Mouse (Mus musculus) midbrain, embryonic 11.5 days (tissue): ENCODE data around the gene Cenpj. TPM values are rescaled to one million over a fixed set of nuclear protein-coding genes. Genes with fewer than 3 reads are reported as not detected.

ENCODE experiments used
- ATAC-seq: fragments of 200-750 bp; cut with Nextera tagmentation; 2 replicates; pipeline ENCODE4 v1.8.0; 2017; ENCODE audit warnings: moderate TSS enrichment, moderate library complexity; ENCODE audit not compliant: low FRiP score
- DNase-seq: peaks from one replicate; pipeline ENCODE4 v3.0.0; 2015; ENCODE audit warnings: low spot score; ENCODE audit errors: missing footprints
- H3K27ac ChIP-seq: fragments of 300-500 bp; sonication (generic); 2 replicates; pipeline ENCODE4 v1.5.1; 2014; ENCODE audit warnings: low read depth, low read length
- H3K27me3 ChIP-seq: fragments of 300-500 bp; sonication (generic); 2 replicates; pipeline ENCODE4 v1.6.1; 2014; ENCODE audit warnings: mild to moderate bottlenecking, low read length, moderate library complexity, mixed read lengths; ENCODE audit not compliant: control insufficient read depth, insufficient read depth
- H3K36me3 ChIP-seq: fragments of 300-500 bp; sonication (generic); 2 replicates; pipeline ENCODE4 v1.6.1; 2014; ENCODE audit warnings: mild to moderate bottlenecking, low read length, moderate library complexity, mixed read lengths; ENCODE audit not compliant: control insufficient read depth, insufficient read depth
- H3K4me1 ChIP-seq: fragments of 300-500 bp; sonication (generic); 2 replicates; pipeline ENCODE4 v1.6.1; 2014; ENCODE audit warnings: low read length; ENCODE audit not compliant: control insufficient read depth, insufficient read depth
- H3K4me2 ChIP-seq: fragments of 300-500 bp; sonication (generic); 2 replicates; pipeline ENCODE4 v1.6.1; 2014; ENCODE audit warnings: mild to moderate bottlenecking, moderate library complexity
- H3K4me3 ChIP-seq: fragments of 300-500 bp; sonication (generic); 2 replicates; pipeline ENCODE4 v1.5.1; 2014; ENCODE audit warnings: low read depth, low read length
- H3K9ac ChIP-seq: fragments of 300-500 bp; sonication (generic); 2 replicates; pipeline ENCODE4 v1.6.1; 2014; ENCODE audit warnings: low read length
- H3K9me3 ChIP-seq: fragments of 300-500 bp; sonication (generic); 2 replicates; pipeline ENCODE4 v1.6.1; 2016; ENCODE audit warnings: low read length; ENCODE audit not compliant: control insufficient read depth
- WGBS: fragments of 180-500 bp; shearing (Covaris S2); extraction: QIAGEN DNeasy Blood & Tissue Kit; methylation state at CpG from one replicate; pipeline ENCODE4 v1.1.7; 2014; 5-methylcytosine and 5-hydroxymethylcytosine counted together
- polyA plus RNA-seq: library from polyadenylated mRNA; unstranded; fragments of >200 nt; fragmentation: Nextera tagmentation; extraction: Ambion mirVana; gene quantifications from 2 replicates; pipeline ENCODE4 v1.2.1, GENCODE M21; 2014

Gene Cenpj
- polyA plus RNA-seq, 1 experiment from 2014 or later, result 24.4 TPM

- H3K27me3 ChIP-seq, result no peaks in the 10 kb centered on the region
- no peak overlapping the region for H3K4me2 ChIP-seq
- no peaks in the 10 kb centered on the region for H3K9me3 ChIP-seq
- H3K27ac ChIP-seq, result no peak overlapping the region
- H3K9ac ChIP-seq, result no peak overlapping the region
- no peak for DNase-seq
- H3K4me1 ChIP-seq, result no peaks in the 10 kb centered on the region
- 96% methylated on average over 9 of the region's 9 CpGs for WGBS
- H3K4me3 ChIP-seq, result no peak overlapping the region
- ATAC-seq, result no peak
- H3K36me3 ChIP-seq, result no peaks in the 10 kb centered on the region
These were observed 17.0 kb upstream of the Cenpj start for GRCm38 (mm10) chr14:56592191-56592590.

DNA sequence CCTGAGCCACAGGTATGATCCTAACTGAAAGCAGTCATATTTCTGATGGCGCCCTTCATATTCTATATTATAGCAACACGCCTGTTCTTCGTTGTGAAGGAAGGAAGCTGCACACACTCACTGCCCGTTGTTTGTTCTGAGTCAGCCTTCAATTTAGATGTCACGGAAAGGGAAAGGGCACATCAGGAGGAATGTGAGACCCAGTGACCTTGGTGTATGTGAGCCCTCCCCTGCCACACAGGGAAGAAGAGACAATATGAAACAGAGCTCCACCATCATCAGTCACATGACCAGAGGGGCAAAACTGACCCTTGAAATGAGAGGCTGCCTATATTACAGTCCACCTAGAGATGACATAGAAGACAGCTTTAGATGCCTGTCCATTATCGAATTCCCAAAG is 7.1 kb upstream of the Cenpj start:
- 93% methylated on average over 6 of the region's 6 CpGs for WGBS
- Histone ChIP-seq H3K27me3 (no peaks in the 10 kb centered on the region), H3K4me2 (no peak overlapping the region), H3K27ac (no peak overlapping the region), H3K9me3 (no peaks in the 10 kb centered on the region), H3K9ac (no peak overlapping the region), H3K36me3 (no peaks in the 10 kb centered on the region), H3K4me1 (no peaks in the 10 kb centered on the region), H3K4me3 (no peak overlapping the region)
- DNase-seq (no peak), ATAC-seq (no peak)

- 70% methylated on average over 5 of the region's 5 CpGs for WGBS
These were observed 5.9 kb upstream of the Cenpj start for GRCm38 (mm10) chr14:56581117-56581516.

DNA sequence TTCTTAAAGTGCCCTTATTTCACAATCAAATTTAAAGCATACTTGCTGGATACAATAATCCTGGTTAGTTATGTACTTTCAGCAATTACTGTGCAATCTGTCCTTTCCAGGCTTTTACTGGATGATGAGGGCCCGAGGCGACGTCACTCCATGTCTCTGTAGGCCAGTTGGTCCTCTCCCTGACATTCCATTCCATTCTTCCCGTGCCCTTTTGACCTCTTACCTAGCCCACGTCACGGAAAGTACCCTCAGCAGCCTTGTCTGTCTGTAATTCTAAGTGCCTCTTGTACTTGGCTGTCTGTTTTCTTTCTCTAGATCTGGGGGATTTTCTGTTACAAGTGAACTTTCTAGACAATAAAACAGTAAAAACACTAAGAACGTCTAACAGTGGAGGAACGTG is 3.8 kb upstream of the Cenpj start:
- no peak for DNase-seq
- Histone ChIP-seq H3K4me3 (no peak overlapping the region), H3K9me3 (no peaks in the 10 kb centered on the region), H3K36me3 (no peaks in the 10 kb centered on the region), H3K27me3 (no peaks in the 10 kb centered on the region), H3K4me2 (no peak overlapping the region), H3K27ac (no peak overlapping the region), H3K4me1 (no peaks in the 10 kb centered on the region; the same call in 1 of the 2 replicates), H3K9ac (no peak overlapping the region)
- 63% methylated on average over 8 of the region's 8 CpGs for whole genome bisulfite sequencing
- ATAC-seq, result no peak

More at GRCm38 (mm10) chr14:56581117-56581516, 5.9 kb upstream of the Cenpj start:
- no peak for DNase-seq
- Histone ChIP-seq H3K9me3 (no peaks in the 10 kb centered on the region), H3K4me2 (no peak overlapping the region), H3K27me3 (no peaks in the 10 kb centered on the region), H3K9ac (no peak overlapping the region), H3K36me3 (no peaks in the 10 kb centered on the region), H3K27ac (no peak overlapping the region), H3K4me3 (no peak overlapping the region), H3K4me1 (no peaks in the 10 kb centered on the region)
- ATAC-seq, result no peak

DNA sequence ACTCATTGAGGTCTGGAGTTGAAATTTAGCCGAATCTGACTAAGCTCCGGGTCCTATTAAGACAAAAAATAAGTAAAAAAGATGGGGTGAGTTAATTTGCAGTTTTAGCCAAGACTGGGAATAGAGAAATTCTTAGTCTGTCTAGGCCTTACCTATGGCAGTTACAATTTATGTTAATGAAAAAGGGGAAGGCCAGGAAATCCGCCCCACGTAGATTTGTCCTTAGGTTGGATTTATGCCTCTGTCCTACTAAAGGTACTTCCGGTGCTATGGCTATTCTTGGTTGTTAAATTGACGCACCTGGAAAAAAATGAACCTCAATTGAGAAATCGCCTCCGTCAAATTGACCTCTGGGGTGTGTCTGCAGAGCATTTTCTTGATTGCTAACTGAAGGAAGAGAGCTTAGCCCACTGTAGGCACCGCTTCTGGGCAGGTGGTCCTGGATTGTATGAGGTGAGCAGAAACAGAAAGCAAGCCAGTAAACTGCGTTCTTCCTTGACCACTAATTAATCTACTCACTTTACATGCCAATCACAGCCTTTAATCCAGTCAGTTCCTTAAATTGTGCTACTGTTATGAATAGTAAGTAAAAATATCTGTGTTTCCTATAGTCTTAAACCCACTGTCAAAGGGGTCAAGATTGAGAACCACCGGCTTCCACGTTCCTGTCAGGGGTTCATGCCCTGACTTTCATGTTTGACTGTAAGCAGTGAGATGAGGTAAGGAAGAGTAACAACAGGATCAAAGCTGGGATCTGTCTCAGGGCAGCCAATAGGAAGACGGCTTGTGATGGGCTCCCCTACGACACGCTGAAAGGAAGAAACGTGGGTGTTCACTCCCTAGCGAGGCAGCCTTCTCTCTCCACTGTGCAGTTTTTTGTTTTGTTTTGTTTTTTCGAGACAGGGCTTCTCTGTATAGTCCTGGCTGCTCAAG is 1.0 kb upstream of the Cenpj start:
- peak overlapping the region; percentile 40; the same call in 1 of the 2 replicates for H3K4me3 ChIP-seq
- DNase-seq, result no peak
- no peaks in the 10 kb centered on the region for H3K36me3 ChIP-seq
- H3K4me2 ChIP-seq, result peak overlapping the region; percentile 65
- no peak overlapping the region for H3K9ac ChIP-seq
- no peaks in the 10 kb centered on the region; the same call in 1 of the 2 replicates for H3K4me1 ChIP-seq
- H3K27me3 ChIP-seq, result no peaks in the 10 kb centered on the region
- no peaks in the 10 kb centered on the region for H3K9me3 ChIP-seq
- H3K27ac ChIP-seq, result no peak overlapping the region
- no peak for ATAC-seq
- WGBS, result 74% methylated on average over 18 of the region's 18 CpGs

DNA sequence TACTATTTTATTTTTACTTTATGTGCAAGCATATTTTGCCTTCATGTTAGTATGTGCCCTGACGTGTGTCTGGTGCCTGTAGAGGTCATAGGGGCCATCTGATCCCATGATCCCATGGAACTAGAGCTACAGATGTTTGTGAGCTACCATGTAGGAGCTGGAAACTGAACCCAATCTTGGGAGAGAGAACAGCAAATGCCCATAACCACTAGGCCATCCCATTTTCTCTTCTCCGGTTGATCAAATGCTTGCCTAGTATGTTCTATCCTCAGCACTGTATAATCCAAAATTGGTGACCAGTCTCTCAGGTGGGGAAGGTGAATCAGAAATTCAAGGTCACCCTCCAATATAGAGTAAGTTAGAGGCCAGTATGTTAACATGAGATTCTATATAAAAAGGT is 2.7 kb downstream of the Cenpj start:
- Histone ChIP-seq H3K9me3 (no peaks in the 10 kb centered on the region), H3K36me3 (no peaks in the 10 kb centered on the region), H3K9ac (no peak overlapping the region), H3K4me2 (peak overlapping the region; percentile 43), H3K27me3 (no peaks in the 10 kb centered on the region), H3K4me3 (no peak overlapping the region), H3K4me1 (peaks cover 6% of the 10 kb centered on the region), H3K27ac (no peak overlapping the region)
- DNase-seq (peak; percentile 84), ATAC-seq (no peak)
- WGBS, result 73% methylated on average over 2 of the region's 2 CpGs

DNA sequence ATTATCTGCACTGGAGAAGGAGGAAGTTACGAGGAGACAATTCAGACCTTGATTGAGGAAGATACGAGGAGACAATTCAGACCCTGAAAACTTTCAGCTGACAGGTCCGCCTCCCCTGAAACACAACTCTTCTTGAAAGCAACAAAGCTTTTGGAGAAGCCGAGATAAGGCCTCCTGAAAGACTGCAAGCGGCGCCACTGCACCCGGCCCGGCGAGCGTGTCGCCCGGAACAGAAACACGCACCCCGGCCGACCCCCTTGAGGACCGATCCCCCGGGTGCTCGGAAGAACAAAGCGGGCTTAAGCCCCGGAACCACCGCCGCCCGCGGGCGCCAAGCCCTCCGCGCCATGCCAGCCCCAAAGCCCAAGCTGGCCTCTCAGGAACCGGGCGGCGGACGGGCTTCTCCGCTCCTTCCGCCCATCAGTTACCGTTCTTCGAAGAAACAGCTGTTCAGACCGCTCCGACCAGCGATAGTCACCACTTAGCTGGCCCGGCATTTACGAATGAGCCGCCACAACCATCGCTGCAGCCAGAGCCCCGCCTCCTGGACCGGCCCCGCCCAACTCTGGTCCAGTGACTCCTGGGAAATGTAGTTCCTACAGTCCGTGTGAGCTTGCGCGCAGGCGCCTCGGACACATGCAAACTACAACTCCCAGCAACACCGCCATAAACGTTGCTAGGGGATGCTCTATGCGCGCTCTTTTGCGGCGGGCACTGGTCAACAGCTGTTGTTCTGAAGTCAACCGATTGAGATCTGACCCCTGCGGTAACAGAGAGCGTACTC is 3.7 kb downstream of the Cenpj start:
- peak; percentile 99 for DNase-seq
- Histone ChIP-seq H3K27me3 (no peaks in the 10 kb centered on the region), H3K27ac (peak overlapping the region; percentile 71), H3K36me3 (no peaks in the 10 kb centered on the region; the same call in 1 of the 2 replicates), H3K9ac (peak overlapping the region; percentile 62), H3K4me2 (peak overlapping the region; percentile 51), H3K4me1 (peaks cover 6% of the 10 kb centered on the region), H3K4me3 (peak overlapping the region; percentile 55), H3K9me3 (no peaks in the 10 kb centered on the region)
- under 1% methylated on average over 59 of the region's 59 CpGs for WGBS
- peak; percentile 100 for ATAC-seq

DNA sequence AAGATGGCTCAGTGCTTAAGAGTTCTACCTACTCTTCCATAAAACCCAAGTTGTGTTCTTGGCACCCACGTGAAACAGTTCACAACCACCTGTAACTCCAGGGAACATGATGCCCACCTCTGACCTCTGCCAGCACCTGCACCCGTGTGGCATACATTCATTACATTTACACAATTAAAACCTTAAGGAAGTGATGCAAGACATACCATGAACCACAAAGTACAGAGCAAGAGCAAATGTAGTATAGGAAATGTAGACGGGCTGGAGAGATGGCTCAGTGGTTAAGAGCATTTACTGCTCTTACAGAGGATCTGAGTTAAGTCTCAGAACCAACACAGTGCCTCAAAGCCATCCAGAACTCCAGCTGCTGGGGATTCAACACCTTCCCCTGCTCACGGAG is 6.2 kb downstream of the Cenpj start:
- H3K27me3 ChIP-seq, result no peaks in the 10 kb centered on the region
- DNase-seq (no peak), ATAC-seq (no peak)
- H3K36me3 ChIP-seq, result no peaks in the 10 kb centered on the region; the same call in 1 of the 2 replicates
- no peak overlapping the region for H3K9ac ChIP-seq
- WGBS, result 85% methylated on average over 4 of the region's 4 CpGs
- no peak overlapping the region for H3K4me2 ChIP-seq
- no peak overlapping the region for H3K4me3 ChIP-seq
- H3K4me1 ChIP-seq, result peaks cover 6% of the 10 kb centered on the region
- H3K27ac ChIP-seq, result no peak overlapping the region
- H3K9me3 ChIP-seq, result no peaks in the 10 kb centered on the region

GRCm38 (mm10) chr14:56567476-56567875 is 7.7 kb downstream of the Cenpj start:
- 83% methylated on average over 7 of the region's 7 CpGs for WGBS
- no peak overlapping the region for H3K4me3 ChIP-seq
- peaks cover 6% of the 10 kb centered on the region for H3K4me1 ChIP-seq
- ATAC-seq (no peak), DNase-seq (no peak)
- no peak overlapping the region for H3K4me2 ChIP-seq
- no peaks in the 10 kb centered on the region for H3K27me3 ChIP-seq
- H3K36me3 ChIP-seq, result peaks cover 5% of the 10 kb centered on the region
- no peaks in the 10 kb centered on the region for H3K9me3 ChIP-seq
- no peak overlapping the region for H3K27ac ChIP-seq
- H3K9ac ChIP-seq, result no peak overlapping the region
